Mouse (Mus musculus): ENCODE measurements at regions not wholly inside any gene's neighbourhood (a gene's known extent, or its start where the extent isn't known, plus 50 kb on each side); places are given as distances from the start of the nearest gene placed in this dataset.

DNA sequence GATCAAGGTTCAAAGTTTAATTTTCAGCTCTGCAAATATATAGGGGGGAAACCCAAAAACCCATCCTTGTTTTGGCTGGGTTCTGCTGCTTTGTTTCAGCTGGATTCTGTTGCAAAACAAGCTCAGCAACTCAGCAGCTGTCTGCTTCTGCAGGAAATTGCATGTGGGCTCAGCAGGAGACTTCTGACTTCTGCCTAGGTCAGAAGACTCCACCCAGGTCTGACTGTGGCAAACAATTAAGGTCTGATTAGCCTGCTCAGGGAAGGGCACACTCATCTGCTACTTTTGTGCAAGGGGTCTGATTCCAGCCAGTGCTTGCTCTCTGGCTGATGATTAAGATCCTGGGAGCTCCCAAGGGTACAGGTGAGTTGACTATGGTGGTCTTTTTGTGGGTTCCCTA lies 428.7 kb upstream of the Luzp2 start:
- DNase-seq (ENCODE audit: low read depth, low spot score), result no peak

DNA sequence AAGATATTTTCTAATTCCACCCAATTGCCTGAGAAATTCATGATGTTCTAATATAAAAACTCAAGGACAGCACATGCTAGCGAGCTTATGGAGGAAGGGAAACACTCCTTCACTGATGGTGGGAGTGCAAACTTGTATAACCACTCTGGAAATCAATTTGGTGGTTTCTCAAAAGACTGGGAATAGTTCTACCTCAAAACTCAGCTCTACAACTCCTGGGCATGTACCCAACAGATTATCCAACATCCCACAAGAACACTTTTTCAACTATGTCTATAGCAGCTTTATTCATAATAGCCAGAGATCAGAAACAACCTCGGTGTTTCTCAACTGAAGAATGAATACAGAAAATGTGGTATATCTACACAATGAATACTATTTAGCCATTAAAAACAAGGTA lies 427.5 kb upstream of the Luzp2 start:
- peak; percentile 29 for DNase-seq (ENCODE audit: low read depth, low spot score)
